Mouse (Mus musculus): Measurements from ENCODE around the gene Zbtb7b. TPM values are rescaled to one million over a fixed set of nuclear protein-coding genes. Genes with fewer than 3 reads are reported as not detected.

Gene Zbtb7b
- total RNA-seq, 2 experiments from 2014 or later = 11.3 to 13.4 TPM

DNA sequence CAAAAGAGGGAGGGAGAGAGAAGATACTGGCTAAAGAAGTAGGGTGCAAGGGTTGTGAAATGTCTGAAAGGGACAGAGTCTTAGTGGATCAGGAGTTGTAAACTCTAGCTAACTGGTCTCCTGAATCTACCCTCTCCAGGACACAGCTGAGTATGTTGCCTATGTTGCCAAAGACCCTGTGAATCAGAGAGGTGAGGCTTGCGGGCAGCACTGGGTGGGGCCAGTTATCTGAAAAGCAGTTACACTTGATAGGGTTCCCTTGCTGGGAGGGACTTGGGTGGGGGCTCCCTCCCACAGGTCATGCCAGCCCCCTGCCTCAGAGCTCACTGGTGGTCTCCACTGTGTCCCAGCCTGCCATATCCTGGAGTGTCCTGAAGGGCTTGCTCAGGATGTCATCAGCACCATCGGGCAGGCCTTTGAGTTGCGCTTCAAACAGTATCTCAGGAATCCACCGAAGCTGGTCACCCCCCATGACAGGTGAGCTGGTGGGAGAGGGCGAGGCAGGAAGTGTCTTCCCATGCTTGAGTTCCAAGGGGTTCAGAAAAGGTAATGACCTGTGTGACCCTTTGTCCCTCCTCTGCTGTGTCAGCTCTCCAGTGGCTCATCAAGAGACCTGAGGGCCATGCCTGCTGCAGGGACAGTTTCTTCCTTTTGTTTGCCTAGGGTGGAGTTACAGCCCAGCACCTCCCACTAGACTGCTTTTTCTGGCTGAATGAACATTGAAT is 30.0 kb upstream of the Zbtb7b start:
- no peak for DNase-seq (ENCODE audit: low spot score in 2 of 2)
- H3K4me3 ChIP-seq = no peak overlapping the region
- no peak for TF ChIP-seq CTCF (conservative IDR thresholded peaks at IDR 0.05)
- no peak overlapping the region for H3K27ac ChIP-seq

DNA sequence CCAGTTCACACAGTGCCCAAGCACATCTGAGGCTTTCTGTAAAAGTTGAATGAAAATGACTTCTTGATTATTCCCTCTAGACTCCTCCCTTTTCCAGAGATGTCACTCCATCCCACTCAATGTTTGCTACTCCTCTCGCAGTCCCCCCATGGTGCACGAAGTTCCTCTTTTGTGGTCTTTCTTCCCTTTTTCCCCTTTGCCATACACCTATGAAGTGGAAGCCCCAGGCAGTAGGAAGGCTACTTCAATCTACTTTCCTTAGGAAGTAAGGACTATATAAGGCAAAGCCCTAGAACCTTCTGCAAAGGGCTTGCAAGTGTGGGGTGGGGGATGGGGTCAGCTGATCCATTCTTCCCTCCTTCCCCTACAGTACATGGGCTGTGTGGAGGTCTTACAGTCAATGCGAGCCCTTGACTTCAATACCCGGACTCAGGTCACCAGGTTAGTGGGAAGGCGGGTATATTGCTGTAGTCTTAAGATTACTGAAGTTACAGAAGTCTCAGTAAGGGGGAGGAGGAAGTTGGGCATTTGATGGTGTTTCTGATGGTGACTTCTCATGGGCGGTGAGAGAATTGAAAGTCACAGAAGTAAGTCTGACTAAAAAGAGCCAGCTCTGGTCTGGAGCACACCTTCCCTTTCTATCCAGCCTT is 28.1 kb upstream of the Zbtb7b start:
- no peak overlapping the region for H3K4me3 ChIP-seq
- H3K27ac ChIP-seq = no peak overlapping the region
- no peak for DNase-seq (ENCODE audit: low spot score in 2 of 2)
- TF ChIP-seq CTCF (conservative IDR thresholded peaks at IDR 0.05) = no peak

DNA sequence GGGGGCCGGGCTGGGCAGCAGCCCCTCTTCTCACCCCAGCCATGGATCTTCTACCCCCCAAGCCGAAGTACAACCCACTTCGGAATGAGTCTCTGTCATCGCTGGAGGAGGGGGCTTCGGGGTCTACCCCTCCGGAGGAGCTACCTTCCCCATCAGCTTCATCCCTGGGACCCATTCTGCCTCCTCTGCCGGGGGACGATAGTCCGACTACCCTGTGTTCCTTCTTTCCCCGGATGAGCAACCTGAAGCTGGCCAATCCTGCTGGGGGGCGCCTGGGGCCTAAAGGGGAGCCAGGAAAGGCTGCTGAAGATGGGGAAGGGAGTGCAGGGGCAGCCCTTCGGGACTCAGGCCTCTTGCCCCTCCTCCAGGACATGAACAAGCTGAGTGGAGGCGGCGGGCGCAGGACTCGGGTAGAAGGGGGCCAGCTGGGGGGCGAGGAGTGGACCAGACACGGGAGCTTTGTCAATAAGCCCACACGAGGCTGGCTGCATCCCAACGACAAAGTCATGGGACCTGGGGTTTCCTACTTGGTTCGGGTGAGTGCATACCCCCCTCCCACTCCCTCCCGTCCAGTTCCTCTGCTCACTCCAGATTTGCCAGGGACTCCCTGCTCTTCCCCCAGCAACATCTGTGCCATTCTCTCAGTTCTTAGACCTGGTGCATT is 27.4 kb upstream of the Zbtb7b start:
- no peak for TF ChIP-seq CTCF (conservative IDR thresholded peaks at IDR 0.05)
- DNase-seq (ENCODE audit: low spot score in 2 of 2) = no peak
- peak overlapping the region; percentile 53 for H3K4me3 ChIP-seq
- H3K27ac ChIP-seq = peak overlapping the region; percentile 68

DNA sequence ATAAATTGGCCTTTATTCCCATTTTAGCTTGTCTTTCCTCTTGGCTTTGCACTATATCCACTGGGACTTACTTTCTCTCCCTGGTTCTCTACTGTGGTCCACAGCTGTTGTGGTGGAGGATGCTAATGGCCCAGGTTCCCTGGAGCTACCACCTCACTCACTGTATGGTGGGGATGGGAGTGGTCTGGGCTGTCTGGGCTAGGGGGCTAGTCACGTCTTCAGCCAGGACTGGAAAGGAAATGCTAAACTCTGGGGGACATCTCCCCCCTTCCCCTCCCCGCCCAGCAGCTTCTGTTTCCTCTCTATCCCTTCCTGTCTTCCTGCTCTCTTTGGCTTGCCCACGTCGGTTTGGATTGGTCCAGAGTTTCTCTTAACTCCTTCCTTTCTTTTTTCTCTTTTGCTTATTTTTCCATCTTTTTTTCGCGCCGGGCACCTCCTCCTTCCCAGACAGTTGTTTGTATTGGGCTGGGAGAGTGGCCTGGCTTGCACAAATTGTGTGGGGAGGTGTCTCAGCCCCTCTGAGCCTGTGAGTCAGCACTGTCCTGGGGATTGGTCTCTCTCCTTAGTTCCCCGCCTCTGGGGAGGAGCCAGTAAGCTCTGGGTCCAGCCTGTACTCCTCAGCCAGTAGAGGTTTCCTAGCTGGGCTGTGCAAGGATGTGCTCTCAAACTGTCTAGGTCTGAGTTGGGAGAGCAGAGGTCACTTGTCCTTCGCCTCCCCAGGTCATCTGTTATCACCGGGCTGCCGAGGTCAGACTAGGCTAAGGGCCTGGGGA is 26.6 kb upstream of the Zbtb7b start:
- no peak for TF ChIP-seq CTCF (conservative IDR thresholded peaks at IDR 0.05)
- DNase-seq (ENCODE audit: low spot score in 2 of 2) = peak; percentile 57 to 76
- H3K27ac ChIP-seq = peak overlapping the region; percentile 68
- H3K4me3 ChIP-seq = peak overlapping the region; percentile 53

DNA sequence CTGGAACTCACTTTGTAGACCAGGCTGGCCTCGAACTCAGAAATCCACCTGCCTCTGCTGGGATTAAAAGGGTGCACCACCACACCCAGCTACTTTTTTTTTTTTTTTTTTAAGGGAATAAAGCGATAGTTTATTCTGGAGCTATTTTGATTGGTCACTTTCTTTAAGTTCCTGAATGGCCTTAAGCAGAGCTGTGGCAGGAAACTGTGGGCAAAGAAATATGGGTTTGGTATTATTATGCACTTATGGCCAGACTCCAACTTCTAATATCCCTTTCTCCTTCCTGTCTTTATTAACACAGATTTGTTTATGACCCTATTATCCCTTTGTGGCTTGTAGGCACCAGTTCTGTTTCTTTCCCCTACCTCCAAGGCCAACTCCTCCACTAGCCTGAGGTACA is 25.8 kb upstream of the Zbtb7b start:
- no peak overlapping the region for H3K4me3 ChIP-seq
- peak overlapping the region; percentile 68; the same call in 1 of the 2 replicates for H3K27ac ChIP-seq
- DNase-seq (ENCODE audit: low spot score in 2 of 2) = no peak

DNA sequence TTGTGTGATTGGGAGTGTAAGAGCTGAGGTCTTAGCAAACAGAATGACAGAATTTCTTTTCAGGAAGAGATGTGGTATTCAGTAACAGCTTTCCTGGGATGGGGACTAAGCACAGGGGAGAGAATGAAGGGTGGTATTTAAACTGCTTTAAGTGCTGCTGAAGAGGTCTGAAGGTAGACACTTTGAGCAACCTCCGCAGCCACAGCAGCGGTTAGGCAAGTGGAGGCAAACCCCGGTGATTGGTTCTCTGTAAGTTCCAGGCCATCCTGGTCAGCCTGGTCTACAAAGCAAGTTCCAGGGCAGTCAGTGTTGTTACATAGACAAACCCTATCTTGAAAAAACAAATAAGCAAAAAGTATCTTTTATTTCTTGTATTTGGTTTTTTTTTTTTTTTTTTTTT is 25.4 kb upstream of the Zbtb7b start:
- TF ChIP-seq CTCF (conservative IDR thresholded peaks at IDR 0.05) = no peak
- peak overlapping the region; percentile 82; the same call in 1 of the 2 replicates for H3K4me3 ChIP-seq

More for the DNA sequence above, 25.8 kb upstream of the Zbtb7b start:
- TF ChIP-seq CTCF (conservative IDR thresholded peaks at IDR 0.05) = no peak

DNA sequence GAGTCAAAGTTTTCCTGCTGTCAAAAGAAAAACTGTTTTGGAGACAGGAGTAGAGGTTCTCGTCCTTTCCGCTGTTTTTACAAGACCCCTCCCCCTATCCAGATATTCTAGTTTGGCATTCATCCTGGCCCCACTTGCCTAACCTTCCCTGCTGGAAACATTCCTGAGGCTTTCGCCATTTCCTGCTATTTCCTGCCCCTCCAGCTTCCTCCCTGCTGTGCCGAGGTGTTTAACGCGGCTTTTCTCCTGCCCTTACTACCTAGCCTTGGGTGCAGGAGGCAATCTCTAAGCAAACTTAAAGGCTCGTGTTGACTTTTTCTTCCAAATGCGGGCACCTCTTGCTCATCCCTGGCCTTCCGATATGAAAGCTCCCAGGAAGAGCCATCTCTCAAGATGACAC is 25.0 kb upstream of the Zbtb7b start:
- no peak for DNase-seq (ENCODE audit: low spot score in 2 of 2)
- no peak for TF ChIP-seq CTCF (conservative IDR thresholded peaks at IDR 0.05)
- H3K27ac ChIP-seq = peak overlapping the region; percentile 87
- H3K4me3 ChIP-seq = peak overlapping the region; percentile 82

More for the DNA sequence above, 25.4 kb upstream of the Zbtb7b start:
- no peak for DNase-seq (ENCODE audit: low spot score in 2 of 2)
- peak overlapping the region; percentile 87 for H3K27ac ChIP-seq

DNA sequence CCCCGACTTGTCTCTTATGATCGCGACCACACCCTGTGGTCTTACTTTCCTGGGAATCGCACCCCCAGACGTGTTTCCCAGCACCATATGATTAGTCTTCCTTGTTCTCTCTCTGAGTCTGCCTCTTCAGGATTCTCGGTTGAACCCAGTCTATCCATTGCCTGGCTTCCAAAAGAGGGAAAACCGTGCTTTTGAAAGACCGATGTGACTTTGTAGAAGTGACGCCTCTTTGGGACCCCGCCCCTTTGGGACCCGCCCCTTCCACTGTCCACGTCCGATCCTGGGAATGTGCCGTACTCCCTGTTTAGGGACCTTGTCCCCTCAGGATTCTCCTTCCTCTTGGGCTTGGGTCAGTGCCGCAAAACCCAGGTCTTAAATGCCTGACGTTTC is 24.3 kb upstream of the Zbtb7b start:
- DNase-seq (ENCODE audit: low spot score in 2 of 2) = no peak
- peak overlapping the region; percentile 82 for H3K4me3 ChIP-seq
- TF ChIP-seq CTCF (conservative IDR thresholded peaks at IDR 0.05) = no peak

DNA sequence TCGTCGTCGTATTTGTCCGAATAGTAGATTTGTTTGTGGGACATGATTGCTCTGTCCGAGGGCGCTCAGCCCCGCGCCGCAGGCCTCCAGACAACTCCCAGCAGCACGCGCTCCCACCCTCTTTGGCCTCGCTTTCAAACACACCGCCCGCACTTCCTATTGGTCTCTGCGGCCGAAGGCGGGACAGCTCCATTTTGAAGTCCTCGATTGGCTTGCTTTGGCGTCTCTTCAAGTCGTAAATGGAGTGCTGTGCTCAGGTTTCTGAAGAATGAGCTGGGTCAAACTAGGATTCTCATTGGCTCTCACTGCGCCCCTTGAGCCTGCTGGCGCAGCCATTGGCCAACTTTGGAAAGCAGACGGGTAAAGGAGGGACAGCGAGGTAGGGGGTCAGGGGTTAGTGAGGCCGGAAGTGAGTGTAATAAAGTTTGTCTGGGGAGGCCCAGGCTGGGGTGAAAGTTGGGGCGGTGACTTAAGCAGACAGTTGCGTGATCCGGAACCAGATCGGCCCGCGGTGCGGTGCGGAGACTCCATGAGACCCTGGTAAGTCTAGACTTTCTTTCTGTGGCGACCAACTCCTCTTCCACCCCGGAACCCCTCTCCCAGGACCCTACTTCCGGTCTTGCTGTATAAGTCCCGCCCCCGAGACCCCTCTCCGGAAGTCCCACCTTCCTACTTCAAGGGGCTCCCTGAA is 23.7 kb upstream of the Zbtb7b start, which contains the start of the genes Cks1b and Shc1:
Gene Cks1b, minus strand, starts transcription at position 214 of the 691 bp plus-strand sequence.
Gene Shc1, plus strand, starts transcription at position 274 of the 691 bp plus-strand sequence.
- TF ChIP-seq CTCF (conservative IDR thresholded peaks at IDR 0.05) = 0 out of 2 replicates have a peak, but pooled peaks have one; percentile 21
- peak within 1 kb of the TSS; percentile 82 for H3K4me3 ChIP-seq
- DNase-seq (ENCODE audit: low spot score in 2 of 2) = peak; percentile 87 to 96
- H3K27ac ChIP-seq = peak within 1 kb of the TSS; percentile 87

More for the DNA sequence above, 24.3 kb upstream of the Zbtb7b start:
- H3K27ac ChIP-seq = peak overlapping the region; percentile 87

DNA sequence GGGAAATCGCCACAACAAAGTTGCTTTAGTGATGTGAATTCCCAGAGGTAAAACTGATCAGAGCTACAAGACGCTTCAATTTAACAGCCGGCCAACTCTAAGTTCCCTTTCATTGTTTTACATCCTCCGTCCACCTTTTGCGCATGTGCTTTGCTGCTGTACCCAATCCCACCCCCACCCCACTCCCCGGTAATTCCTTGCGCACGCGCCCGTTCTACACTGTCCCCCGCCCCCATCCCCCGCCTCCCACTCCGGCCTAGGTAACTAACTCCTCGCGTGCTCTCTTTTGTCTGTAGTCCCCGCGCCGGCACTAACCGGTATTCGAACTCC is 23.2 kb upstream of the Zbtb7b start:
- no peak for TF ChIP-seq CTCF (conservative IDR thresholded peaks at IDR 0.05)
- Histone ChIP-seq H3K27ac (no peak overlapping the region), H3K4me3 (peak overlapping the region; percentile 82)
- no peak for DNase-seq (ENCODE audit: low spot score in 2 of 2)

DNA sequence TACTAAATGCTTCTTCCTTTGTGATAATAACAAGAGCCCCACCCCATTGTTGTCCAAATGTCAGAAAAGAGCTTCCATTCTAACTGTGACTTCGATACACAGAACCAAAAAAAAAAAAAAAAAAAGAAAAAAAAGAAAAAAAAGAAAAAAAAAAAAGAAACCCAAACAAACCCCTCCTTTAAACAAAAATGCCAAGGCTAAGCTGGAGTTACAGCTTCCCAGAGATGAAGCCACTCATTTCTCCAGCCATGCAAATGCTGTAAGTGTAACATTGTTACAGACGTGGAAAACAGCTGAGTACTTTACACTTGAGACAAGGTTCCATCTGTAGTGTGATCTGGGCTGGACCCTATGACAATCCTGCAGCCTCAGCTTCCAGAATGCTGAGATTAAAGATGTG is 22.6 kb upstream of the Zbtb7b start:
- H3K4me3 ChIP-seq = no peak overlapping the region
- no peak overlapping the region for H3K27ac ChIP-seq
- no peak for TF ChIP-seq CTCF (conservative IDR thresholded peaks at IDR 0.05)
- DNase-seq (ENCODE audit: low spot score in 2 of 2) = no peak

DNA sequence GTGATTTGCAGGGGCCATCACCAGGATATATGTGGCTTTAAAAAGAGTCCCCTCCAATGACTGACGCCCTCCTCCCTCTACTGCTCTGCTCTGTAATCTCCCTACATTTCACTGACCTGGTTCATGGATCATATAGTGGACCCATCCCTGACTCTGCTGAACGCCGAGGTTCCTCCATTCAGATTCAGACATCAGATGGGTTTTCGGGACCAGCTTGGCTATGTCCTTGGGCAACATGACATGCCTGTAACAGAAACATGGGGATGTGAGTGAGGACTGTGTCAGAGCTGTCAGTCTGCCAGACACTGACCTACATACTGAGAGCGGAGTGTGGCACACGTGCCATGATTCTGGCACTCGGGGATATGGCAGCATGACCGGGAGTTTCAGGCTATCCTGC is 21.6 kb upstream of the Zbtb7b start:
- H3K27ac ChIP-seq = no peak overlapping the region

More for the DNA sequence above, 21.6 kb upstream of the Zbtb7b start:
- no peak for DNase-seq (ENCODE audit: low spot score in 2 of 2)
- no peak for TF ChIP-seq CTCF (conservative IDR thresholded peaks at IDR 0.05)
- no peak overlapping the region for H3K4me3 ChIP-seq
